Mouse (Mus musculus) layer of hippocampus, adult 9-11 months (tissue): ENCODE results near the gene Eef1akmt2.

Experiments used
- DNase-seq: peaks from one replicate; pipeline ENCODE4 v3.0.0; 2022

Eef1akmt2 gene

DNA sequence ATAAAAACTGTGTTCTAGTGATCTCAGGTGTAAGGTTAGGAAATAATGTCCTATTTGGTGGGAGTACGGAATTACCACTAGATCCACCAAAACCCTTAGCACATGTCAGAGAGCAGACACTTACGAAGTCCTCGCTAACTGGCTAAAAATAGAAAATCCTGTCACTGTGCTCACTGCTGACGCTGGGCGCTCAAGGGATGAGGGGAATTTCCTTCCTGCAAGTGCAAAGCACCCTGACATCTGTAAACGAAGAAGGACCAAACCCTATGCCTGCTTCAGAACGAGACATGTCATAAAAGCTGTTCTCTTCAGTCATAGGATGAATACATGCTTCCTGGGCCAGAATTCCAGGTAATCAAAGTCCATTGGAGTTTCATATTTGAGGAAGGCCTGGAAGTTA, 66.5 kb downstream of the Eef1akmt2 start:
- DNase-seq = no peak

DNA sequence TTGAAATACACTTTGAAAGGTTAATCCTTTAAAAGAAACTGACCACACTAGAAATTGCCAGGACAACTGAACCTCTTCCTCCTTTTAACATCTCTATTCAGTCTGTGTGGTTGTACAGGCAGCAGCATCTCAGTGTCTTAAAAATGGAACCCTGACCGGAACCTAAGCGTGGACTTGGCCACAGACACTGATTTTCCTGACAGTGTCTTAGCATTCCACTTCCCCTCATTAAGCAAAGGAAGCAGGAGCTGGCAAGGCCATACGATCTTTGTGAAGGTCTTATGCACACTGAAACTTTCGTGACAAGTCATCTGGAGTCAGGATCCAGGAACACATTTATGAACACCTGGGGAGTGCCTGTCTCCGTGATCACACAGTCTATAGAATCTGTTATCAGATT, 68.4 kb downstream of the Eef1akmt2 start:
- DNase-seq = no peak

DNA sequence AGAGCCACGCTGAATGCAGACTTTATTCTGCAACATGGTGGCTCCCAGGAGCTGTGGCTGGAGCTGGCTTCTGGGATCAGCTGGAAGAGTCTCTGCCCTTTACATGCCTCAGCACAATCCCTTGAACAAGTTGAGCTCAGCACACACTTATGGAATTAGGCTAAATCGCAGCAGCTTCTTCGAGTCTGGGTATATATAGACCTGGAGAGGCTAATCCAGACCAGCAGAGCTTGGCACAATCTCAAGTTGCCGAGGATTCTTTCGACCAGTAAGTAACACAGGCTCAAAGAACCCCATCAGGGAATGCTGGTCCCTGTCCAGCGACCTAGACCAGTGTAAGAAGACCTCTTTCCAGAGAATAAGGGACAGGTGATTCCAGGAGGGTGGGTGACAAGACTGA, 70.6 kb downstream of the Eef1akmt2 start:
- DNase-seq = no peak

DNA sequence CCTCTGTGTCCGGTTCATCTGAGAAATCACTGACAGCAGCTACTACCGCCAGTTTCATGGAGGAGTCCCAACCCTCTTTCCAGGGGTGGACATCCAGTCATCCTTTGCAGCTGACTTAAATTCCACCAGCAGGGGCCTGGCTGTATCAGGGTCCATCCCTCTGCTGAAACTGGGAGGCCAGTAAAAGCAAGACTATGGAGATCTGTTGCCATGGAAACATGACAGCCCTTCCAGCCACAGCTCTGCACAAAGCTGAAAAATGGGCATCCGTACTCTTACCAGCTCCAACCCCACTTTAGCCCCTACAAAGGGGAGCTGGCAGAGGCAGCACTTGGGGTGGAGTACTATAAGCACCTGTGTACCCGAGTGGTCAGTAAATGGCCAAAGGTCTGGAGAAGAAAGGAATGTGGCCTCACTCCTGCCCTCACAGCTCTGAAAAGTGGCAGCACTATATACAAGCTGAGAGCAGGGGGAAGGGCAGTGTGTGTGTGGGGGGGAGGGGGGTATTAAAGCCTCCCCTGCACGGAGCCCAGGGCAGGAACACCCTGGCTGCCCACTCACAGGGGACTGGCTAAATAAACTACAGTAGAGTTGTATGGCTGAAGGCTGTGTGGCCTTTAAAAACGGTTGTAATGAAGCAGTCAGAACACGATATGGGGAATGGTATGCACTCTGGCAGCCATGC, 71.2 kb downstream of the Eef1akmt2 start:
- no peak for DNase-seq

DNA sequence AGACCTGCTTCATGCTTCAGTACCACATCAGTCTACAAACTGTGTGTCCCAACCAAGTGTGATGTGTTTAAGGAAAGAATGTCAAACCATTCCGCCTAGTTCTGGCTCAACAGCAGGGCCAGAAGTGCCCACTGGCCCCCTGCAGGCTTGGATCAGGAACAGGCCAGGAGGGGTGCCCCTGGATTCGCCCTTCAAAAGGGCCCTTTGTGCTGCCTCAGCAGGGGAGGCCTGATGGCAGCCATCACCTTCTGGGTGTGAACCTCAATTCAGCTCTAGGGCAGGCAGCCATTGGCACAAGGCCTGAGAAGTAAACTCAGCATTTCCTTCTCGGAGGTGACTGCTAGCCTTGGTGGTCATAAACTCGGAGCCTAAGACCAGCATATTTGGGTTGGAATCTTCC, 71.9 kb downstream of the Eef1akmt2 start:
- DNase-seq = no peak

DNA sequence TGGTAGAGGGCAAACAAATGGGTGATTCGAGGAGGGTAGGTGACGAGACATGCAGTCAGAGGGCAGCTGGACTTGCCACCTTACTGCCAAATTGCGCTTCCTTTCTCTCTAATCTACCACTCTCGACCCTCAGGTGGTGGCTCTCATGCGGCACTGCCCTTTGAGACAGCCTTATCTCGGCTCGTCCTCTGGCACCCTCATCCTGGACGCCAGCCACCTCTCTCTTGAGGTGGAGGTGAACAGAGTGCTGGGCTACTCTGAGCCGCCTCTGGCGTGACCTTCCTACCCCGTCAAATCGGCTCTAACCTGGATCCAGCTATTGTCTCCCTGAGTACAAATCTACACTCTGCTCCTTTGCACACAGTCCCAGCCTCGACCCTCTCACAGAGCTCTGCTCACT, 73.8 kb downstream of the Eef1akmt2 start:
- no peak for DNase-seq

DNA sequence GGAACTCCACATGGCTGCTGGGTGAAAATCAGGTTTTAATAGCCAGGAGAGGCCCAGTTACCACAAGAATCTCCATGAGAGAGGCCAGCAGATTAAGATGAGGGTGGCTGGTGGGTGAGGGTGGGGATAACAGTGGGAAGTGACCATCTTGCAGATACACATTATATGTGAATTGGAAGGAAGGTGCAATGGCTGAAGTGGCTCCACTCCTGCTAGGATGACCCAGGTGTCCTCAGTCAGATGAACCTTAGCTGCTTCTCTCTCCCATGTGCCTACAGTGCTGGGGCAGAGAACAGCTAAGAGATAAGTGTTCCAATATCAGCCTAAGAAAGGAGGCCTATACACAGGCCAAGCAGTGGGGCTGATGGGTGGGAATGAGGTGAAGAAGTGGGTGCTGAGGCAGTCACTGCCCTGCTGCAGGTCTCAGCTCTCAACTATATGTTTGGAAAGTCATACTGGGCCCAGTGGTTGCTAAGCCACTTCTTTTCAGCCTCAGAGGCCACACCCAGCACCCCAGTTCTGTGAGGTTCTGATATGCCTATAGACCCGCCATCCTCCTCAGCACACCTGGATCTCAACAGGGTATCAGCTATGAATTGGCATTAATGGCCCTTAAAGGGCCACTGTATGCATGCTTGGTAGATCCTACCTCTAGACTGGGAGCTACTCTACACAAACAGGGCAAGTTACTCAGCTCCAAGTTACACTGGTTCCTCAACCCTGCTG, 74.6 kb downstream of the Eef1akmt2 start:
- no peak for DNase-seq
